Mouse (Mus musculus) C2C12 (cell line): ENCODE measurements around the gene Rundc3a. TPM values are rescaled to one million over a fixed set of nuclear protein-coding genes. Genes with fewer than 3 reads are reported as not detected.

Experiments
- H3K27me3 ChIP-seq: one replicate; pipeline ENCODE4 v1.6.1; 2011; ENCODE audit not compliant: control insufficient read depth, insufficient read depth, insufficient read length
- H3K36me3 ChIP-seq: one replicate; pipeline ENCODE4 v1.6.1; 2011; ENCODE audit not compliant: control insufficient read depth, insufficient read depth
- H3K4me3 ChIP-seq: one replicate; pipeline ENCODE4 v1.5.1; 2011; ENCODE audit warnings: mild to moderate bottlenecking, control low read depth; ENCODE audit not compliant: poor library complexity, insufficient read depth, severe bottlenecking
- H3K79me2 ChIP-seq: one replicate; pipeline ENCODE4 v1.6.1; 2011; ENCODE audit not compliant: control insufficient read depth, insufficient read depth
- H3K79me3 ChIP-seq: one replicate; pipeline ENCODE4 v1.6.1; 2011; ENCODE audit warnings: low read depth, control low read depth
- H3ac ChIP-seq: one replicate; pipeline ENCODE3; 2011; ENCODE audit warnings: low read depth; ENCODE audit not compliant: control insufficient read depth, insufficient read length
- CEBPB ChIP-seq: IDR thresholded peaks from one replicate; pipeline ENCODE4 v1.6.1; 2011; ENCODE audit warnings: low read depth, mild to moderate bottlenecking, control low read depth, moderate library complexity
- CTCF ChIP-seq: IDR thresholded peaks from one replicate; pipeline ENCODE4 v1.5.1; 2011; ENCODE audit not compliant: control insufficient read depth, insufficient read depth, insufficient read length
- FOSL1 ChIP-seq: IDR thresholded peaks from one replicate; pipeline ENCODE4 v1.8.0; 2011; ENCODE audit warnings: mild to moderate bottlenecking, low read length; ENCODE audit not compliant: poor library complexity, insufficient read depth, severe bottlenecking
- MAX ChIP-seq: IDR thresholded peaks from one replicate; pipeline ENCODE4 v1.6.1; 2011; ENCODE audit warnings: mild to moderate bottlenecking, control low read depth
- MYOD1 ChIP-seq: IDR thresholded peaks from one replicate; pipeline ENCODE4 v1.6.1; 2011; ENCODE audit warnings: low read depth; ENCODE audit not compliant: control insufficient read depth, insufficient read length
- MYOG ChIP-seq: IDR thresholded peaks from one replicate; pipeline ENCODE4 v1.6.1; 2011; ENCODE audit not compliant: control insufficient read depth, insufficient read length; ENCODE audit errors: extremely low read depth
- USF1 ChIP-seq: IDR thresholded peaks from one replicate; pipeline ENCODE4 v1.6.1; 2011; ENCODE audit warnings: low read depth, mild to moderate bottlenecking, control low read depth, moderate library complexity
- polyA plus RNA-seq: library from polyadenylated mRNA; unstranded; fragments of >200 nt; fragmentation: generic; extraction: Trizol; gene quantifications from one replicate; pipeline ENCODE4 v1.2.1, GENCODE M21; 2012; ENCODE audit warnings: missing spikeins

Rundc3a gene
- polyA plus RNA-seq, 1 experiment: 2.2 TPM

DNA sequence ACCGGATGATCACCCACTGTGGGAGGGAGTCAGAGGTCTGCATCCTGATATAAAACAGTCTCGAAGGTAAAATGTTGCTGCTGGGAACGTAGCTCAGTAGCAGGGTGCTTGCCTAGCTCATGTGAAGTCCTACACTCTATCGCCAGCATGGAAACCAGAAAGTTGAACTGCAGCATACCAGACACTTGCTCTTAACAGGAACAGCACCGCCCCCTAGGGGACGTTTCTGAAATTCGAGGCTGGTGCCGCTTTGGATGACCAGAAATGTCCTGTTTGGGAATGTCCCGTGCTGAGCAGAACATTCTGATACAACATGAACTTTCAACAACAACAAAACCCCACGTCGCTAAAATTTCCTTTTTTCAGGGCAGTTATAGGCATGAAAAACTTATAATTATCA lies 18.5 kb downstream of the Rundc3a start:
- H3ac ChIP-seq: no peak overlapping the region
- H3K4me3 ChIP-seq: no peak overlapping the region
- peaks cover 3% of the 10 kb centered on the region for H3K27me3 ChIP-seq
- peaks cover 3% of the 10 kb centered on the region for H3K79me3 ChIP-seq
- no peaks in the 10 kb centered on the region for H3K36me3 ChIP-seq
- peak; percentile 76 for TF ChIP-seq MAX
- peak; percentile 51 for TF ChIP-seq CTCF
- TF ChIP-seq MYOG: no peak
- H3K79me2 ChIP-seq: peaks cover 4% of the 10 kb centered on the region

DNA sequence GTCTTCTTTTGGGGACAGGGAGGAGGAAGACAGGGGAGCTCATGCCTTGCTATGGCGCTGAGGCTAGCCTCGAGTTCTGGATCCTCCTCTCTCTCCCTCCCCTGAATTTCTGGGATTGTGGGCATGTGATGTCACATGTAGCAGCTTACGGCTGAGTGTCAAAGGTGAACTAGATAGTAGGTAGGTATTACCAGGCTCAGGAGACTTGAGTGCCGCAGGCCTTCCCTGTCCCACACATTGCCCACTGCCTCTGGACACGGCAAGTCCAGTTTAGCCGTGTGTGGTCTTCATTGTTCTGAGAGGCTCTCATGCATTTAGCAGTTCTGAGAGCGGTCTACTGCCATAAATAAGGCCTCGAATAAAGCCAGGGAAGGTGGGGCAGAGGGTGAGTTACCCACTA lies 19.9 kb downstream of the Rundc3a start:
- Histone ChIP-seq H3K79me2 (no peaks in the 10 kb centered on the region), H3K4me3 (no peak overlapping the region), H3K36me3 (no peaks in the 10 kb centered on the region), H3ac (no peak overlapping the region), H3K27me3 (peaks cover 3% of the 10 kb centered on the region), H3K79me3 (no peaks in the 10 kb centered on the region)
- TF ChIP-seq MAX (no peak), MYOD1 (no peak), CEBPB (no peak)

DNA sequence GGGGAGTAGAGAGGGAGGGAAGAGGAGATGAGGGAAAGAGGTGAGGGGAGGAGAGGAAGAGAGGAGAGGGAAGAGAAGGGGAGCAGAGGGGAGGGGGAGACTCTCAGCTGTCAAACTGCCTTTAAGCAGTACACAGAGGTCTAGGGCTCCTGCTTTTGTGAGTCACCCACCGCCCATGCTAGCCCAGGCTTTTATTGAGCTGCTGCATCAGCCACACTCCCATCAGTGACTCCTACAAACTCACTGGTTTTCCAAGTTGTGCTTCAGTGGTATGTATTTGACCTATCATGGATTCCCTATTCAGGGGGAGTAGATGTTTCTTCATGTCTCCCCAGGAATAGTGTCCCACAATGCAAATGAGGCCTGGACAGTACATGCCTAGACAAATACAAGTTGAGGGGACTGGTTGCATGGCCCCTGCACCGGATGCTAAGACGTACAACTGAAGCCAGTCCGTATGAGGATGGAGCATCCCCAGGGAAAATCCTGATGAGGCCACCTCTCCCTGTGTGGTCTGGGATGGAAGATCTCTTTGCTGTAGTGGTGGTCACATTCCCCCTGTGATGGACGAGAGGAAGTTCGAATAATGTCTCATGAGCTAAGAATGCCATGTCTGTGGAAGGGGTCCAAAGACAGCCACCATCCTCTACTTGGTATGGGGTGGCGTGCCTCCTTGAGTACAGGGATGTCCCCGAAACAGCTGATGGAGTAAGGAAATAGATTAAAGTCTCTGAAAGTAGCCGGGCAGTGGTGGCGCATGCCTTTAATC lies 22.0 kb downstream of the Rundc3a start:
- no peaks in the 10 kb centered on the region for H3K79me2 ChIP-seq
- no peak overlapping the region for H3ac ChIP-seq
- H3K36me3 ChIP-seq: no peaks in the 10 kb centered on the region

DNA sequence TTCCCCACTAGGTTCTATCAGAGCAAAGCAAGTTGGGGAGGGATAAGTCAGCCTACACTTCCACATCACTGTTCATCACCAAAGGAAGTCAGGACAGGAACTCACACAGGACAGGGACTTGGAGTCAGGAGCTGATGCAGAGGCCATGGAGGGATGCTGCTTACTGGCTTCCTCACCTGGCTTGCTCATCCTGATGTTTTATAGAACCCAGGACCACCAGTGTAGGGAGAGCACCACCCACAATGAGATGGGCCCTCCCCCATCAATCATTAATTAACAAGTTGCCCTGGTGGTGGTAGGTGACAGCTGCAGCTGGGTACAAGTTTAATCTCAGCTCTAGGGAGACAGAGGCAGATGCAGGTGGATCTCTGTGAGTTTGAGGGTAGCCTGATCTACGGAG lies 24.0 kb downstream of the Rundc3a start:
- TF ChIP-seq FOSL1 (no peak), USF1 (no peak), CEBPB (no peak), CTCF (no peak), MYOG (no peak), MAX (no peak), MYOD1 (no peak)
- Histone ChIP-seq H3K4me3 (no peak overlapping the region), H3K27me3 (peaks cover 11% of the 10 kb centered on the region), H3ac (no peak overlapping the region), H3K79me3 (no peaks in the 10 kb centered on the region), H3K79me2 (no peaks in the 10 kb centered on the region), H3K36me3 (no peaks in the 10 kb centered on the region)

More for the DNA sequence above, 22.0 kb downstream of the Rundc3a start:
- Histone ChIP-seq H3K79me3 (no peaks in the 10 kb centered on the region), H3K4me3 (no peak overlapping the region), H3K27me3 (peaks cover 3% of the 10 kb centered on the region)
- TF ChIP-seq FOSL1: no peak
- no peak for TF ChIP-seq USF1
- TF ChIP-seq MYOG: no peak
- TF ChIP-seq MYOD1: no peak
- no peak for TF ChIP-seq CEBPB
- TF ChIP-seq CTCF: no peak
- TF ChIP-seq MAX: no peak

DNA sequence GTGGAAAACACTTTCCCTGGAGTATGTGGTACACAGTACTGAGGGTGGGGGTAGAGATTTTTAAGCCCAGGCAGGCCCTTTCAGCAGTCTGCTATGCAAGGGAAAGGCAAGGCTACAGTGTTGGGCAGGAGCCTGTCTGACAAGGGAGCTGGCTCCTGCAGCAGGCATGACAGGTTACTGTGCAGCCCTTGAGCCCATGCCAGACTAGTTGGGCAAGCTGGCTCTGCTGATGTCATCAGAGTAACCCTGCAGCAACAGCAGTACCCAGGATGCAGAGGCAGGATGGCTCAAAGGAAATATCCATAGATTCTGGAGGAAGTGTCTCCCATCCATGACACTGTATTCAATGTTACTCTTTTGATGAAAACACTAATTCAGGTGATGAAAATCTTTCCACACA lies 25.7 kb downstream of the Rundc3a start:
- Histone ChIP-seq H3K36me3 (no peaks in the 10 kb centered on the region), H3K79me2 (no peaks in the 10 kb centered on the region), H3K79me3 (no peaks in the 10 kb centered on the region), H3K27me3 (peaks cover 9% of the 10 kb centered on the region), H3ac (no peak overlapping the region), H3K4me3 (no peak overlapping the region)
- TF ChIP-seq MYOD1 (no peak), CTCF (no peak), MYOG (no peak)

DNA sequence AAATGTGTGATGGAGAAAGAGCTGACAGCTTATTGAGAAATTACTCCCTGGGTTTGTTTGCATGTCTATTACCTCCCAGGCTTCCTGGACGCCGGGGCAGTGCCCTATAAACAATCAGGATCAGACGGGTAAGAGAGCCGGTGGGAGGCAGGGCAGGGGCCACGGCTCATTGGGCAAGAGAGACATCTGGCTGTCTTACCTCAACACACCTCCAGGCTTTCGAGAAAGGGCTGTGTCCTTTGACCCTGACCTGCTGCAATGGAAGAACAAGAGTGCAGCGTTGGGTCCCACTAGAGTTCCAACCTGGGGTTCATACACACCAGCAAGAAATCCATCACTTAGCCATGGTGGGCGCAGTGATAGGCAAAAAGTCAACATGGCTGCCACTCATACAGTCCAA lies 28.4 kb downstream of the Rundc3a start:
- H3K4me3 ChIP-seq: no peak overlapping the region
- H3K79me2 ChIP-seq: no peaks in the 10 kb centered on the region
- H3K79me3 ChIP-seq: no peaks in the 10 kb centered on the region
- H3ac ChIP-seq: no peak overlapping the region
- peaks cover 9% of the 10 kb centered on the region for H3K27me3 ChIP-seq
- TF ChIP-seq MYOG: no peak
- no peak for TF ChIP-seq MAX
- TF ChIP-seq MYOD1: no peak
- TF ChIP-seq CEBPB: no peak
- TF ChIP-seq CTCF: no peak
- TF ChIP-seq FOSL1: no peak
- no peaks in the 10 kb centered on the region for H3K36me3 ChIP-seq
